Mouse (Mus musculus) layer of hippocampus, adult 18-20 months (tissue): Measurements from ENCODE around the gene Sowahb. TPM values are rescaled to one million over a fixed set of nuclear protein-coding genes. Genes with fewer than 3 reads are reported as not detected.

Experiments
- DNase-seq, 2 experiments: peaks; one replicate each; pipeline ENCODE4 v3.0.0; 2022; ENCODE audit warnings: low spot score in 2 of 2
- total RNA-seq, 2 experiments: library from RNA; stranded (reverse); gene quantifications; 2 replicates each; pipeline ENCODE4 v1.2.3; 2021

Sowahb gene
- total RNA-seq, 2 experiments from 2014 or later: 2.8 to 3.8 TPM

GRCm38 (mm10) chr5:93005815-93006341 lies 38.9 kb downstream of the Sowahb start:
- no peak for DNase-seq

GRCm38 (mm10) chr5:93005229-93005814 lies 39.5 kb downstream of the Sowahb start:
- DNase-seq: no peak

GRCm38 (mm10) chr5:93002615-93003014 lies 42.2 kb downstream of the Sowahb start:
- DNase-seq: no peak

- peak; percentile 28 to 55 for DNase-seq
Observed at GRCm38 (mm10) chr5:93000774-93001757, 43.8 kb downstream of the Sowahb start.

- no peak for DNase-seq
Observed at GRCm38 (mm10) chr5:93000060-93000459, 44.8 kb downstream of the Sowahb start.

GRCm38 (mm10) chr5:92998494-92999016 lies 46.3 kb downstream of the Sowahb start:
- no peak for DNase-seq

- DNase-seq: no peak
Observed at GRCm38 (mm10) chr5:92997428-92998120, 47.2 kb downstream of the Sowahb start.

- DNase-seq: no peak
Observed at GRCm38 (mm10) chr5:92994861-92995260, 50.0 kb downstream of the Sowahb start.

GRCm38 (mm10) chr5:92994309-92994708 lies 50.5 kb downstream of the Sowahb start:
- no peak for DNase-seq

- DNase-seq: no peak
Observed at GRCm38 (mm10) chr5:92992106-92992505, 52.7 kb downstream of the Sowahb start.

Other genes with a start within 250 kb of the Sowahb start
- 10 to 100 TPM; 99.0 to 99.4 TPM for gene Sept11, start 48.4 kb upstream of the Sowahb start, total RNA-seq
- gene Ccni, start 161.5 kb upstream of the Sowahb start, total RNA-seq: 100 to 1,000 TPM; 248 to 262 TPM
- under 1 TPM; 0.84 to 0.86 TPM for gene 2010109A12Rik, start 161.5 kb upstream of the Sowahb start, total RNA-seq
- gene Ccng2, start 222.2 kb upstream of the Sowahb start, total RNA-seq: 10 to 100 TPM; 51.6 to 56.3 TPM